Mouse (Mus musculus) spleen, adult 2 months (tissue): ENCODE data around the gene Telo2.

ENCODE experiments used
- CTCF ChIP-seq: fragments of 200-500 bp; IDR thresholded peaks from 2 replicates; pipeline ENCODE4 v1.5.1; 2011; ENCODE audit warnings: mild to moderate bottlenecking, inconsistent platforms; ENCODE audit not compliant: insufficient read depth, insufficient read length, insufficient replicate concordance; ENCODE audit errors: extremely low read depth
- POLR2A ChIP-seq: fragments of 200-500 bp; IDR thresholded peaks from 2 replicates; pipeline ENCODE4 v1.6.1; 2011; ENCODE audit warnings: low read depth, low read length, inconsistent platforms

DNA sequence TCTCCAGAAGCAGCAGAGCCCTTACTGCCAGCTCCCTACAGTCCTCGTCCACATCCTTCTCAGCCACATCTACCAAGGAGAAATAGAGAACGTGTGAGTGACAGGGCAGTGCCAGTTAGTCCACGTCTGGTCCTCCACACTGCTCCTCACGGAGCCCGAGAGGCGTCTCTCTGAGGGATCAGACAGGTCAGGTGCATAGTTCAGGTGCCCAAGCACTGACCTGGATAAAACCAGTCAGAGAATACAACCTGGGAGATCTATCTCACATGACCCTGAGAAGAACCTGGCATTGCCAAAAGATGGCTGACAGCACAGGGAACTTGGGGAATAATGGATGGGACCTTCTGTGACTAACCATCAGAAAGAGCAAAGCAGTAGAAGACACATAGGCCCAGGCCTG, 15.7 kb downstream of the Telo2 start:
- TF ChIP-seq POLR2A (no peak), CTCF (no peak)
